Mouse (Mus musculus): ENCODE data around the gene Leng8.
A peak's percentile ranks its signal among the peaks of the same experiment; 100 is the strongest.

Leng8 gene

DNA sequence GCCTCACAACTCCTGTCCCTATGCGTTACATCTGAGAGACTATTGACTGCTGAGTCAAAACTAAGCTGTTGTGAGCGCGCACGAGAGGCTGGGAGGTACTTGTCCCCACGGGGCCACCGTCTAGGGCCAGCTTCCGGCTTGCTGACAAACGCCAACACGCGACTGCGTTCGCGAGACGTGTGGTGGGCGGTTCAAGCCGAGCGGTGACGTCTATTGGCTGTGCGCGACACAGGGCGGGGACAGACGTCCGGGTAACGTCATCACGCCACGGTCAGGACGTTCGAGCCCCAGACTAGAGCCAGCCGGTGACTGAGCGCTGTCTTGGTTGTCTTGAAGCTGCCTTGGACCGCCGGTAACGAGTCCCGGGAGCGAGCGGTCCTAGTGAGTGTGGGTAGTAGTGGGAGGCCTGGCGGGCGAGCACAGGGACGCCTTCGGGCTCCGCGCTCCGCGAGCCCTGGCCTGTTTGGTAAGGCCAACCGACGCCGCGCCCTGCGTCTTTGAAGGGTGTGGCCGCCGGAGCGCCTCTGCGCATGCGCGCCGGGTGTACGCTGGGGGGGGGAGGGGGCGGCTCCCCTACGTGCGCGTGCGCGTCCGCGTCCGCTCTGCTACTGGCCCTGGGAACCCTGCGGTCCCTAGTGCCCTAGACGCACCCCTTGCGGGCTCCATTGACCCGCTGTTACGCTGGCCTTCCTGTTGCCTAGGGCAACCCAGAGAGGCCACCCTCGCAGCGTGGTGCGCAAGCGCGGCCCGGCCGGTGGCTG is at the start of gene Leng8:
Gene Leng8, plus strand, starts transcription at position 269 of the 761 bp plus-strand sequence.
- DNase-seq (ENCODE audit: low spot score), result peak; percentile 98

DNA sequence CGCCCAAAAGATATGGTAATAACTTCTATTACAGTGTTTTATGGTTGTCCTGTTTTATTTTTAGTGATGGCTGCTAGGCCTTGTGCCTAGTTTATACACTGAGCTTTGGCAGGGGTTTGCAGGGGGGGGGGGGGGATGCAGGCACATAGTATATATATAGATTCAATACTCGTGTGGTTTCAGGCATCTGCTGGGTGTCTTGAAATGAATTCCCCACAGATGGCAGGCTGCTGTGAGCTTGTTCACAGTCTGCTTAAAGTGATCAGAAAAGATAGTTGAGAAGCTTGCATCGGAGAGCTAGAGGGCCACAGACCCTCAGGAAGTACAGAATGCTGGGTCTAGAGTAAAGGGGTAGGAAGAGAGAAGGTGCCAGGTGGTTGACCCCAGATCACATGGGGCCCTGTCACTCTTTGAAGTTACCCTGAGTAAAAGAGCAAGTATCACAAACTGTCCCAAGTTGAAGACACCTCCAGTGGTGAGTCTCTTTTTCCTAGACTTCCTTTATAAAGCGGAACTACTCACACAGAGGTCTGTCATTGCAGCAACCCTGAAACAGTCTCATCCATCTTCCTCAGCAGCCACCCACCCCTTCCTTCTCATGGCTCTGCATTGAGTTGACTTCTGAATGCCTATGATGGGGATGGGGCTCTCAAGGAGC is 49.5 kb upstream of the Leng8 start:
- DNase-seq (ENCODE audit: low spot score), result no peak

DNA sequence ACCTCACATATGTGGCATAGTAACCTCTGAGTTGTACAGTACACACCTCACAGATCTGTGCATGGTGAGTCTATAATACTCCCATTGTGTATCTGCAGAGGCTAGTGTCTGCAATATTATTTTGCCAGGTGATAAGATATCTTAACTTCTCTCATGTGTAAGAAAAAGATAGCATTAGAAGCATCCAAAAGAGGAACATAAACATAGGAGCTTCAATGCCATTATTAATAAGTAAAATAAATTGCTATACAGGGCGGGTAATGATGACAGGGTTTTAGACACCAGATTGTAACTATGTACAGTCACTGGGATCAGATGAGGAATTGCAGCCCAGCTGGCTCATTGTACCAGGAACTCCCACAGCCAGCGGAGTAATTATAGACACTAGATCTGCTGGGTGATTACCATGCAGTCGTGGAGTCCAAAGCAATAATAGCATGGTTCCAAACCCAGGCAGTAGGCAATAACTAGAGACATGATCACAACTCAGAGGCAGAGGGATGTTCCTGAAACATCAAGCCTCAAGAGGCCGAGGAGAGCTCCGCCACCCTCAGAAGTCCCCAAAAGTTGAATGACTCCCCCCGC is 48.9 kb upstream of the Leng8 start:
- DNase-seq (ENCODE audit: low spot score), result no peak

DNA sequence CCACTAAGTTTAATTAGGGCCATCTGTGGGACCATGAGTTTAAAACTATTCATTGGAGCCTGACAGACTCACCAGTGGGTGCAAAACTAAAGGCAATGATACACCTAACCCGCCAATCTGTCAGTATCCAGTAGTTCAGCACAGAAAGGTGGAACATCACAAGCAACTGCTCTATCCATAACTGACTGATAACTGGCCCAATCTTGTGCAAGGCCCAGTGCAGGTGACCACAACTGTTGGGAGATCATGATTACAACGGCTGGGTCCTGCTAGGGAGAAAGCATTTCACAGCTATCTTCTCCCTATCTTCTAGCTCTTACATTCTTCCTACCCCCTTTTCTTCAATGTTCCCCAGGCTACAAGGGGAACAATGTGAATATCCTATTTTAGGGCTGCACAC is 48.2 kb upstream of the Leng8 start:
- no peak for DNase-seq (ENCODE audit: low spot score)

DNA sequence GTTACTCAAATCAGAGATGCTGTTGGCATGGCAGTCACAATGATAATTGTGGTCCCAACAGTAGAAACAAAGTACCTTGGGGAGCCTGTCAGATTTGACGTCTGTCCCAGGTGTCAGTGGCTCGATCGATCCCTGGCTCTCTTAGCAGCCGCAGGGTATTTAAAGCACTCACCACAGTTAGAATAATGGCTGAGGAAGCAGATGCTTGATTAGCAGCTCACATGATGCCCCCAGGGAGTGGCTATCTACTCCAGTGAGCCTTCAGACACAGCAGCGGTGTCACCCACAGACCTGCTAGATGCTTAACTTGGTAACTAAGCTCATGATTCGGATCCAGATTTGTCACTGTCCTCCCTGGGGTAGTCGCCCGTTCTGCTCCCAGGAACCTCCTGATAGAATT is 45.7 kb upstream of the Leng8 start:
- no peak for DNase-seq (ENCODE audit: low spot score)

DNA sequence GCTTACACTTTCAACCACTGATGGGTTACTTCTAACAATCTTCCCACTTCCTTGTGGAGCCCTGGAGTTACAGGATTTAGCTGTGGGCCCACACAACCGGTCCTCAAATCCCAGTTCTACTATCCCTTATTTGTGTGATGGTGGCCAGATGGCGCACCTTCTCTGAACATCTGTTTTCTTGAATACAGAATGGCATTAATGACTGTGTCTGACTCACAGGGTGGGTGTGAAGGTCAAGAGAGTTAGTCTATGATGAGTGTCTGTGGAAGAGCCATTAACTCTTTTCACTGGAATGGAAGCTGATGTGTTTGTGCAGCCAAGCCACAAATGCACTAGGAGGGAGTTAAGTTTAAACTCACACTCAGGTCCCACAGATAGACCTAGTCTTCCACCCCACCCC is 38.5 kb upstream of the Leng8 start:
- no peak for DNase-seq (ENCODE audit: low spot score)

DNA sequence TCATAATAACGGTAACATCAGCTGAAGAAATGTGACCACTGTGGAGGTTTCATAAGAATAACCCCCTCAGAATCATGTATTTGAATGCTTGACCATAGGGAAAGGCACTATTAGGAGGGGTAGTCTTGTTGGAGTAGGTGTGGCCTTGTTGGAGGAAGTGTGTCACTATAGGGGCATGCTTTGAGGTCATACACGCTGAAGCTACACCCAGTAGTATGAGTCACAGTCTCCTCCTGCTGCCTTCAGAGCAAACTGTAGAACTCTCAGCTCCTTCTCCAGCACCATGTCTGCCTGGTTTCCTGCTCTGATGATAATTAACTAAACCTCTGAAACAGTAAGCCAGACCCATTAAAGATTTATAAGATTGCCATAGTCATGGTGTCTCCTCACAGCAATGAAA is 38.0 kb upstream of the Leng8 start:
- DNase-seq (ENCODE audit: low spot score), result no peak

DNA sequence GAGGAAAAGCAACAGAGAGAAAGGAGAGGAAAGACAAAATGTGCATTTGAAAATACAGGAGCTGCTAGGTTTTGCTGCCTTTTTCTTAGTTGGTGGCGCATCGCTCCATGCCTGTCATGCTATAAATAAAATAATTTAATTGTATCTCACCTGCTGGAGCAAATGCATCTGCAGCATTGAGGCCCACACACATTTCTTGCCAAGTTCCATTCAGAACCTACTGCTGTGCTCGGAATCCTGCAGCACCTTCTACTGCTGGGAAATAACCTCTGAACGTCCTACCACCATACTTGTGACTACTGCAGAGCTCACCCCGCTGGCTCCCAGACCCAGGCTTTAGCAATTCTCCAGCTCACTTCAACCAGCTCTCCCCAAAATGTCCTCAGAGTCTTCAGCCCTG is 35.7 kb upstream of the Leng8 start:
- no peak for DNase-seq (ENCODE audit: low spot score)

DNA sequence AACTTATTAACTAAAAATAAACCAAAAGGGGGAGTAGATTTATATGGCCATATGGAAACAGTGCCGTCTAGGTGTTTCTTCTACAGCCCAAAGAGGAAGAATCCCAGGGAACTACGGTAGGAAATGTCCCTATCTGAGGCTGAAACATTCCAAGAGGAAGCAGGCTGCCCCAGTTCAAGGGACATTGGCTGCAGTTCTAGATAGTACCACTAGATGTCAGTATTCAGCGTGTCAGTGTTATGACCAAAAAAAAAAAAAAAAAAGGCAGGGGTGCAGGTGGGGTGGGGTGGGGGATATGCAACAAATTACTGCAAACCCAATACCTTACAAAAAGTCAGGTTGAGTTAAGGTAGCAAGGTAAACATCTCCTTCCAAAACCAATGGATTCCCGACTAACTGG is 33.4 kb upstream of the Leng8 start:
- no peak for DNase-seq (ENCODE audit: low spot score)

DNA sequence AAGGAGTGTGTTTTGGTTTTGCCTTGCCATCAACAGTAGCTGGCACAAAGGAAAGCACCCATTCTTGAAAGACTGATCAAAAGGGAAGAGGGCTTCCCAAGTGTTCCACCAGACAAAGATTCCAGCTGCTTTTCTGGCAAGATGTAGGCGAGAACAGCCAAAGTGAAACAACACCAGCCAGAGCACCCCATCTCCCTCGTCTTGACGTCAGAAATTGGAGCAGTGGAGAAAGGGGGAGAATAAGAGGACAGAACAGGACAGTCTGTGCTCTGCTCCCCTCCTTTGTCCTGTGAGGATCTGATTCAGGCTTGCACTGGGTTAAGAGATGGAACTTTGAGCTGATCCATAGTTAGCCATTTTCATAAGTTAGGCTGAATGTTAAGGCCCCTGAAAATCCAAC is 25.1 kb upstream of the Leng8 start:
- DNase-seq (ENCODE audit: low spot score), result no peak

DNA sequence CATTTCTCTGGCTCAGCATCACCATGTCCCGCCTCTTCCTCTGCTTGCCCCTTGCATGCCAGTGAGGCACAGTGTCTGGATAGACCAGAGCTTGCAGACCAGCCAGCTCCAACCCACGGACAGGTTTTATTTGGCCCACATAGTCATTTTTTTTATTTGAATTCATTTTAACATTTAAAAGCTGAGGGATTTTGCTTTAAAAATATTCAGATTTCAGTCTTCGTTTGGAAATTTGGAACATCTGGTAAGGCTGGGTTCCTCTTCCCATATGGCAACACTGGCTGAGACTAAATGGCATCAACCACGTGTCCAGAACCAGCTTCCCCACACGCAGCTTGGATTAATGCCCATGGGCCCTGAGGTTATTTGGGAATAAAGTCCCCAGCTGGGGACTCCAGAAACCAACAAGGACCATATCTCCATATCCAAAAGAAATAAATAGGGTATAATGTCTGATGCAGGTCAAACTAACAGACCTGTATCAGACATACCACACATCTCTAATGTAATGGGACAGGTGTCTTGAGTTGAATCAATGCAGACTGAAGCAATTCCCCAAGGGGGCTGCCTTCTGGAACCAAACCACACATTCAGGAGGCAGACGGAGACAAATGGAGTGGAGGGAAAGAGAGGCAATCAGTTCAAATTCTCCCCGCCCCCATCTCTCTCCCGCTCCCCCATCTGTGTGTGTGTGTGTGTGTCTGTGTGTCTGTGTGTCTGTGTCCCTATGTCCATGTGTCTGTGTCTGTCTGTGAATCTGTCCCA is 19.6 kb upstream of the Leng8 start:
- no peak for DNase-seq (ENCODE audit: low spot score)

DNA sequence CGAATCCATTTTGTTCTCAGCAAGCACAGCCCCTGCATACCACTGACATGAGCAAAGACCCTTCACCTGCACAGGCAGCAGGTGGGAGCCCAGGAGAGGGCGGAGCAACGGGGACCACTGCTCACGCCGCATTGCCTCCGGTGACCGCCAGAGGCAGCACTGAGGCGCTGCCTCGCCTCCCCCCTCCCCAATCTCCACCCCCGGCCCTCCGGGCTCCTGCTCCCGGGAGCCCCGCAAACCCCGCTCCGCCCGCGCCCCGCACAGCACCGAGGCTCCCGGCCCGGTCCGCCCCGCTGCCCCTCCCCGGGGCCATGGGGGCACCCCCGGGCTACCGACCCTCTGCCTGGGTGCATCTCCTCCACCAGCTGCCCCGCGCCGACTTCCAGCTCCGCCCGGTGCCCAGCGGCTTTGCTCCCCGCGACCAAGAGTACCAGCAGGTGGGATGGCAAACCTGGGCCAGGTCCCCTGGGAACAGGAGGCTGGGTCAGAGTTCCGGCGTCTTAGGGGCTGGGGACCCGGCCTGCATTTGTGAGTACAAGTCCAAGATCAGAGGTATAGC is 17.4 kb upstream of the Leng8 start, which contains the start of gene Ttyh1:
Gene Ttyh1, plus strand, starts transcription at position 65 of the 559 bp plus-strand sequence.
- no peak for DNase-seq (ENCODE audit: low spot score)

DNA sequence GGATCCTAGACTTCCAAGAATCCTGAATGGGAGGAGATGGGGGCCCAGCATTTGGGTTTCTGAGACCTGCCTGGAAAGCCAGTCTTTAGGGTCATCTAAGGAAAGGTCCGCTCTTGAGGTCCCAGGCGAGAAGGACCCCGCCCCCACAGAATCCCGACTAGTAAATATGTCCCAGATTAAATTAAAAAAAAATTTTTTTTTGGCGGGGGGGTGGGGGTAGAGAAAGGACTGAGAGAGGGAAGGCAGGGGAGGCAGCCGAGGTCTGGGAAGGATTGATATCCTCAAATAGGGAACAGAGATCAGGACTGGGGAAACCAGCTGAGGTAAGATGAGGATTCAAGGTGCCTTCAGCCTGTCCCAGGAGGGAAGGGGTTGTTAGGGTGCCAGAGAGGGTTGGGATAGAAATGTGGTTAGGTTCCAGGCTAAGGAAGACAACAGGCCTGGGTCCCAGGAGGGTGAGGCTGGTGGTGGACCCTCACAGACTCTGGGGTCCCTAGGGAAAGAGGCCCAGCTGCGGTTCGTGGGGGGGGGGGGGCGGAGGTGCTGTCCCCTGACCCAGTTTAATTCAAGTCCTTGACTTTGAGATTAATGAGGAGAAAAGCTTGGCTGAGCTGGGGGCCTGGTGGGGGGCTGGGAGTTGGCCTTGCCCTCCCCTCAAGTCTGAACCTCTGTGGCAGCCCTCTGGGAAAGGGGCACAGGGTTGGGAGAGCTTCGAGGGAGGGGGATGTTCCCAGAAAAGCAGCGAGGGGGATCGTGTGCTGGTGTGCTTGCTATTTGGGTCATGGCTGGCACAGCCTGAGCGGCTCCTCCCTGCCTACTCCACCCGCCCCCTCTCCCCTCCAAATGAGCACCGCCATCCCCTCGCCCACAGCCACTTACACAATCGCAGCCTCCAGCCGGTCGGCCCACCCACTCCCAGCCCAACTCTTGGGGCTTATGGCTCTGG is 16.6 kb upstream of the Leng8 start:
- no peak for DNase-seq (ENCODE audit: low spot score)

DNA sequence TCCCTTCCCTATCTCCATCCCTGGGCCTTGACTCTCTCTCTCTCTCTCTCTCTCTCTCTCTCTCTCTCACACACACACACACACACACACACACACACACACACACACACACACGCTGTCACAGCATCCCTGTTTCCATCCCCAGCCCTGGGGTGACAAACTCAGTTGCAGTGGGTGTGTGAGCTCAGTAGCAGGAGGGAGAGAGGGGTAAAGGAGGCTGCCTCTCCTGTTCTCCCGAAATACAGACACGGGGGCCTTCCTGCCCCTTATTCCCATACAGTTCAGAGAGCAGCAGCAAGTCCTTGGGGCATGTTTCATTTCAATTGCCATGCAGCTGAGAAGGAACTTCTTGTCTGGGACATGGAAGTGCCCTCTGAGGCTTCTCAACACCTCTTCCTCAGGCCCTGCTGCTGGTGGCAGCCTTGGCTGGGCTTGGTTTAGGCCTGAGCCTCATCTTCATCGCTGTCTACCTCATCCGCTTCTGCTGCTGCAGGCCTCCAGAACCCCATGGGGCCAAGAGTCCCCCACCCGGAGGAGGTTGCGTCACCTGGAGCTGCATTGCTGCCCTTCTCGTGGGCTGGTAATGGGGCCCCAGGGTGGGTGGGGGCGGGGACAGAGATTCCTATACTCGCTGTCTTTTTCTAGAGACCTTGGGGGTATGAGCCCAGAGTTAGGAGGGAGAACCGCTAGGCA is 14.6 kb upstream of the Leng8 start:
- DNase-seq (ENCODE audit: low spot score), result no peak

DNA sequence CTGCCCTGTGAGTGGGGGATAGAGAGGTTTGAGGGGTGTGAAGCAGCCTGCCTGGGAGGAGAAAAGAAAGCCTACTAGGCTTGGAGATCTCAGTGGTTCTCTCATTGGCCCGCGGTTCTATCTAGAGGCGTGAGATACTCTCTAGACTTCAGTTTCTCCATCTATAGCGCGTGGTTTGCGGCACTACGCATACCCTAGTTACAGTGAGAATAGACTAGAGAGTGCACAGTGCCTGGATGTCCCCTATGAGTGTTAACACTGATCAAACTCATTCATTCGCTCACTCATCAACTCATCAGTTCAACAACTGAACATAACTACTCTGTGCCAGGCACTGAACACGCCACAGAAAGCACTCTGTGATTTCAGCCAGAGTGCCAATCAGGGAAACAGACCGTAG is 14.1 kb upstream of the Leng8 start:
- no peak for DNase-seq (ENCODE audit: low spot score)

DNA sequence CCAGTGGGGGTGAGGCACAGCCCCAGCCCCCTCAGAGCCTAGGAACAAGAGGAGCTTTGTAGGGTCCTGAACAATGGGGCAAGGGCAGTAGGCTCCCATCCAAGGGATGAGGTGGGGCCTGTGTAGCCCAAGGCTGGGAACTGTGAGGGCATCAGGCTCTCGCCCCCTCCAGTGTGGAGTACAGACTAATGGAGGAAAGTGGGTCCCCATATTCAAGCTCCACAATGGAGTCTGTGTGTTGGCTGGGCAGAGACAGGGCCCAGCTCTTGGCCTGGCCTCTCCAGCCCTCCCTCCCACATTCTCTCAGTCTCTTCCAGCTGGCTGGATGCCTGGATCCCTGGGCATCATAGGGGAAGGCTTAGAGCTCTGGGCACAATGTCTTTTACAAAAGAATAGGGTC is 13.1 kb upstream of the Leng8 start:
- DNase-seq (ENCODE audit: low spot score), result no peak

DNA sequence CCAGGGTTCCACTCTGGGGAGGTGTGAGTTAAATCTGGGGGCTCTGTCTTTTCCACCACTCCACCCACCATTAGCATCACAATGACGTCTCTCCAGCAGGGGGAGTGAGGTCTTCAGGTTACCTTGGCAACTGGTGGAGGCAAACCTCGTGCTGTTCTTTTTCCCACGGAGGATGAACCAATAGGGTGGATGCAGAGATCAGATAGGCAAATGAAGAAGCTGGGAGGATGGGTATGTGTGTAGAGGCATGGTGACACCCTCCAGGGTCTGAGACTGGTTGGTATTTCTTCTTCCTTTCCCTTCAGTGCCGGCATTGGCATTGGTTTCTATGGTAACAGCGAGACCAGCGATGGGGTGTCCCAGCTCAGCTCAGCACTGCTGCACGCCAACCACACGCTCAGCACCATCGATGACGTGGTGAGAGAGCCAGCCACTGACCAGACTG is 12.5 kb upstream of the Leng8 start:
- no peak for DNase-seq (ENCODE audit: low spot score)

DNA sequence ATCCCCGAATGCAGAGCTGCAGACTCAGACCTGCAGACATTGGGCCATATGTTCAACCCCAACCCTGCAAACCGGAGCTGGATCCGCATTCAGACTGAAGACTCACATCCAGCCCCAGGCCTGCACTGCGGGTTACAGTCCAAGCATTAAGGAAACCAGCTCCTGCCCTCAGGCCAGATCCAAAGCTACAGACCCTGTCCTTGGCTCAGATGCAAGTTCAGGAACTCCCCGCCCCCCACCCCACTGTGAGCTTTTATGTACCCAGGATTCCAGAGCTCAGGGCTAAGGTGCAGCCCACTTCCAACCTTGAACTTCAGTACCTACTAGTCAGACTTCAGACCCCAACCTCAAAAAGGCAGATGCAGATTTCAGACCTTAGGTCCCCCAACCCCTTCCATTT is 12.0 kb upstream of the Leng8 start:
- no peak for DNase-seq (ENCODE audit: low spot score)

DNA sequence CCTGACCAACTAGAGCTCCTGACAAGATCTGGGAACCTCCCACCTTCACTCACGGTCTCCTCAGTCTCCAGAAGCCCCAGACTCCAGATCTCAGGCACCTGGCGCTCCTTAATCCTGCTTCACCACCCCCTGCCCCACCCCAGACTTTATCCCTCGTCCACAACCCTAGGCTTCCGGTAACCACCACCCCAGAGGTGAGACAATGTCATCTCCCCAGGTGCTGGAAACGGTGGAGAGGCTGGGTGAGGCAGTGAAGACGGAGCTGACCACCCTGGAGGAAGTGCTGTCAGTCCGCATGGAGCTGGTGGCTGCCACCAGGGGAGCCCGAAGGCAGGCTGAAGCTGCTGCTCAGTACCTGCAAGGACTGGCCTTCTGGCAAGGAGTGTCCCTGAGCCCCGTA is 11.5 kb upstream of the Leng8 start:
- no peak for DNase-seq (ENCODE audit: low spot score)

DNA sequence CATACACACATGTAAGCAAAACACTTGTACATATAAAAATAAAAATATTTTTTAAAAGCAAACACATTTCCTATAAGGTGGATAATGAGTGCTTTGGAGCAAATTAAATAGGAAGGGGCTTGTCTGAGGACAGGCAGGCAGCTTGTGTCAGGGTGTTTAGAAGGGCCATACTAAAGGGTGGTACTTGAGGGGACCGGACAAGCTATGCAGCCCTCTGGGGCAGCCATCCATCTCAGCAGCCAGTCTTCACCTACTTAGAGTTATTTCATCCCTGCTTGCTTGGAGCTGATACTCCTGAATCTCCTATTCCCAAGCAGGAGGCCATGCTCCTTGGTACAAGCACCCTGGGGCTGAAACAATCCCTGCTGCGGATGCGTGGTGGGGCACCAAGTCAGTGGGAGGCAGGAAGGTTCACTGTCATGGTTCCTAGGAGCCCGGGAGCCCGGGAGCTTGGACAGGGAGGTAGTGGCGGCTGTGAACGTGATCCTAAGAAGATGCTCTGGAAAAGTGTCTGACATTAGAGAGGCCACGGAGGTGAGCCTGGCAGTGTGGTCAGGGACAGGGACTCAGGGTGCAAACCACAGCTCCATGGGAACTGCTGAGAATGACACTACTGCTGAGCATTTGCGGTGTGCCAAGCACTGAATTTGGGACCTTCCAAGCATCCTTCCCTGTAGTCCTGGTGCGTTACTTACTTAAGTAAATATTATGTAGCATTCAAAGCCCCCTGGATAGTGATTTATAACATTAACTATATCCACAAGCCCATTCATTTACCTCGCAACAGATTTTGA is 9.7 kb upstream of the Leng8 start:
- no peak for DNase-seq (ENCODE audit: low spot score)
